Mouse (Mus musculus) stomach, postnatal 0 days (tissue): ENCODE measurements at regions not wholly inside any gene's neighbourhood (a gene's known extent, or its start where the extent isn't known, plus 50 kb on each side); places are given as distances from the start of the nearest gene placed in this dataset.

ENCODE experiments used
- ATAC-seq: fragments of 200-750 bp; cut with Nextera tagmentation; 2 replicates; pipeline ENCODE4 v1.8.0; 2017; ENCODE audit not compliant: low FRiP score, low TSS enrichment
- DNase-seq: peaks from one replicate; pipeline ENCODE4 v3.0.0-alpha.2; 2016; ENCODE audit warnings: low spot score
- H3K27ac ChIP-seq: fragments of 300-500 bp; sonication (generic); replicated peaks from 2 replicates; pipeline ENCODE4 v1.5.1; 2014; ENCODE audit warnings: mild to moderate bottlenecking, control low read depth
- H3K27me3 ChIP-seq: fragments of 300-500 bp; sonication (generic); 2 replicates; pipeline ENCODE4 v1.6.1; 2014; ENCODE audit warnings: low read length; ENCODE audit not compliant: control insufficient read depth, insufficient read depth
- H3K36me3 ChIP-seq: fragments of 300-500 bp; sonication (generic); 2 replicates; pipeline ENCODE4 v1.6.1; 2014; ENCODE audit warnings: low read length, mixed read lengths; ENCODE audit not compliant: control insufficient read depth, insufficient read depth
- H3K4me1 ChIP-seq: fragments of 300-500 bp; sonication (generic); replicated peaks from 2 replicates; pipeline ENCODE4 v1.6.1; 2014; ENCODE audit warnings: antibody characterized with exemption; ENCODE audit not compliant: control insufficient read depth, insufficient read depth
- H3K4me2 ChIP-seq: fragments of 300-500 bp; sonication (generic); replicated peaks from 2 replicates; pipeline ENCODE4 v1.6.1; 2014; ENCODE audit warnings: low read depth, mild to moderate bottlenecking, control low read depth, moderate library complexity
- H3K4me3 ChIP-seq: fragments of 300-500 bp; sonication (generic); 2 replicates; pipeline ENCODE4 v1.5.1; 2014; ENCODE audit warnings: low read depth, low read length, control low read depth
- H3K9ac ChIP-seq: fragments of 300-500 bp; sonication (generic); 2 replicates; pipeline ENCODE4 v1.6.1; 2014; ENCODE audit warnings: mild to moderate bottlenecking, low read length, control low read depth, mixed read lengths
- H3K9me3 ChIP-seq: fragments of 300-500 bp; sonication (generic); 2 replicates; pipeline ENCODE4 v1.6.1; 2016; ENCODE audit warnings: low read length; ENCODE audit not compliant: control insufficient read depth
- CTCF ChIP-seq: IDR thresholded peaks from 2 replicates; pipeline ENCODE4 v1.5.1; 2016; ENCODE audit warnings: antibody characterized with exemption, low read depth, mild to moderate bottlenecking, moderate library complexity
- EP300 ChIP-seq: optimal IDR thresholded peaks from 2 replicates; pipeline ENCODE3; 2016; ENCODE audit warnings: antibody characterized with exemption
- WGBS: fragments of 180-500 bp; shearing (Covaris S2); extraction: QIAGEN DNeasy Blood & Tissue Kit; methylation state at CpG from one replicate; pipeline ENCODE4 v1.1.7; 2014; 5-methylcytosine and 5-hydroxymethylcytosine counted together

GRCm38 (mm10) chr9:11381648-11382075 is 477.1 kb upstream of the Cntn5 start:
- ATAC-seq (no peak), DNase-seq (no peak)
- Histone ChIP-seq H3K9ac (no peak overlapping the region), H3K27ac (no peak overlapping the region), H3K27me3 (no peaks in the 10 kb centered on the region), H3K4me1 (no peaks in the 10 kb centered on the region), H3K4me2 (no peak overlapping the region), H3K9me3 (no peaks in the 10 kb centered on the region), H3K4me3 (no peak overlapping the region), H3K36me3 (no peaks in the 10 kb centered on the region)
- WGBS, result 69% methylated on average over 1 of the region's 1 CpGs
- TF ChIP-seq EP300 (no peak), CTCF (no peak)

GRCm38 (mm10) chr9:11380531-11380930 is 476.0 kb upstream of the Cntn5 start:
- no peak for TF ChIP-seq EP300
- TF ChIP-seq CTCF, result peak; percentile 24
- H3K9ac ChIP-seq, result no peak overlapping the region
- DNase-seq, result peak; percentile 56
- H3K27ac ChIP-seq, result no peak overlapping the region
- WGBS, result 59% methylated on average over 7 of the region's 7 CpGs
- no peak overlapping the region for H3K4me3 ChIP-seq
- no peak overlapping the region for H3K4me2 ChIP-seq
- no peaks in the 10 kb centered on the region for H3K9me3 ChIP-seq
- H3K27me3 ChIP-seq, result no peaks in the 10 kb centered on the region
- H3K4me1 ChIP-seq, result no peaks in the 10 kb centered on the region
- H3K36me3 ChIP-seq, result no peaks in the 10 kb centered on the region
- peak; percentile 99 for ATAC-seq

- DNase-seq, result no peak
- Histone ChIP-seq H3K4me3 (no peak overlapping the region), H3K4me1 (no peaks in the 10 kb centered on the region), H3K27ac (no peak overlapping the region), H3K27me3 (no peaks in the 10 kb centered on the region), H3K36me3 (no peaks in the 10 kb centered on the region), H3K9me3 (no peaks in the 10 kb centered on the region), H3K4me2 (no peak overlapping the region), H3K9ac (no peak overlapping the region)
- TF ChIP-seq EP300, result no peak
- TF ChIP-seq CTCF, result no peak
- ATAC-seq, result no peak
- 78% methylated on average over 4 of the region's 4 CpGs for WGBS
Measured at GRCm38 (mm10) chr9:11378046-11378445, 473.5 kb upstream of the Cntn5 start.

GRCm38 (mm10) chr9:11377586-11377985 is 473.0 kb upstream of the Cntn5 start:
- Histone ChIP-seq H3K27ac (no peak overlapping the region), H3K4me1 (no peaks in the 10 kb centered on the region), H3K27me3 (no peaks in the 10 kb centered on the region), H3K9ac (no peak overlapping the region), H3K4me2 (no peak overlapping the region), H3K4me3 (no peak overlapping the region), H3K36me3 (no peaks in the 10 kb centered on the region), H3K9me3 (no peaks in the 10 kb centered on the region)
- 68% methylated on average over 4 of the region's 4 CpGs for WGBS
- no peak for ATAC-seq
- TF ChIP-seq CTCF (no peak), EP300 (no peak)
- no peak for DNase-seq

- no peak for TF ChIP-seq EP300
- no peak for TF ChIP-seq CTCF
- Histone ChIP-seq H3K9ac (no peak overlapping the region), H3K27ac (no peak overlapping the region), H3K9me3 (no peaks in the 10 kb centered on the region), H3K36me3 (no peaks in the 10 kb centered on the region), H3K4me3 (no peak overlapping the region), H3K4me1 (no peaks in the 10 kb centered on the region), H3K4me2 (no peak overlapping the region), H3K27me3 (no peaks in the 10 kb centered on the region)
- 88% methylated on average over 2 of the region's 2 CpGs for WGBS
- no peak for DNase-seq
- no peak for ATAC-seq
Measured at GRCm38 (mm10) chr9:11373294-11373903, 468.8 kb upstream of the Cntn5 start.

GRCm38 (mm10) chr9:11368056-11368455 is 463.5 kb upstream of the Cntn5 start:
- Histone ChIP-seq H3K27me3 (no peaks in the 10 kb centered on the region), H3K9ac (no peak overlapping the region), H3K27ac (no peak overlapping the region), H3K4me1 (no peaks in the 10 kb centered on the region), H3K36me3 (no peaks in the 10 kb centered on the region), H3K9me3 (no peaks in the 10 kb centered on the region), H3K4me2 (no peak overlapping the region), H3K4me3 (no peak overlapping the region)
- ATAC-seq, result no peak
- WGBS, result 34% methylated on average over 1 of the region's 1 CpGs
- DNase-seq, result no peak
- no peak for TF ChIP-seq EP300
- no peak for TF ChIP-seq CTCF
